Mouse (Mus musculus) lung, postnatal 0 days (tissue): ENCODE results near the gene Gprin3.

Source experiments
- CTCF ChIP-seq: IDR thresholded peaks from 2 replicates; pipeline ENCODE4 v1.5.1; 2016; ENCODE audit warnings: antibody characterized with exemption, mild to moderate bottlenecking
- EP300 ChIP-seq: IDR thresholded peaks from 2 replicates; pipeline ENCODE4 v1.6.1; 2016; ENCODE audit warnings: antibody characterized with exemption, mild to moderate bottlenecking, control low read depth

DNA sequence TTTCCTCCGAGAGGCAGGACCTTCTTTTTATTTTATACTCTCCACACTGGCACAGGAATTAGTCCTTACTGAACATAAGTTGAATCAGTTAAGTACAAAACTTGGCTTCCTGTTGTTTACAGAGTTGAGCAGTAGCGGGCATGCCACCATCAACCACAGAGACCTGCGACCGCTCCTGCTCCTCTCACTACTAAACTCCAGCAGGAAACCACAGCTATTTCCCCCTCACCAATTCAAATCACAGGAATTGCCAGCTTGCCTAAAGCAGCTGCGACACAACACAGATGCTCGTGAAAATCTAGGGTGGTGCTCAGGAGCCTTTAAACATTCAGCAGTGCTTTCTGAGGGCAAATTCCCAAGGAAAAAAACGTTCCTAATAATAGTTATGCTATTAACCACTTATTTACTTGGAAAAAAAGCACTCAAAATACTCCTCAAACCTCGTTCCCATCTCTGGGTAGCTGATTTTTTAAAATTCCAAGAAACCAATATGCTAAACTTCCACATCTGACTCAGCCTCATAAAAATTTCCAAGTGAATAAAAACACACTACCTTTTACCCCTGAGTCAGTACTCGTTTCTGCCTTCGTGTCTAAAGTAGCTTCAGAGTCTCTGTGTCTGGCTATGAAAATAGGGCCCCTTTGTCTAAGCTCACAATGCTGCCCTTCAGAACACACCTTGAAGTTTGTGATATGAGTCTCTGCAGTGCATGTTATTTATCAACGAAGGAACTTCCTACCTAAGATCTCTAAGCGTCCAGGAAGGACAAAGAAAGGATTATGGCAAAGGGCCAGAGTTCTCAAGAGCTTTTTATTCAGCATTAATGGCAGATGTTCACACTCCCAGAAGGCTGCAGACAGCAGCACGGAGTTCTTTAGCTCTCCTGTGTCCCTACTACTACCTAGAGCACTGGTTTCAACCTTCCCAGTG, 13.4 kb downstream of the Gprin3 start:
- no peak for TF ChIP-seq CTCF
- no peak for TF ChIP-seq EP300
